Mouse (Mus musculus) liver, embryonic 16.5 days (tissue): ENCODE measurements at regions not wholly inside any gene's neighbourhood (a gene's known extent, or its start where the extent isn't known, plus 50 kb on each side); places are given as distances from the start of the nearest gene placed in this dataset.

Experiments used
- ATAC-seq: fragments of 200-750 bp; cut with Nextera tagmentation; 2 replicates; pipeline ENCODE4 v1.8.0; 2017; ENCODE audit warnings: low read depth, mild to moderate bottlenecking, moderate number of reproducible peaks, moderate library complexity
- H3K27ac ChIP-seq: fragments of 300-500 bp; sonication (generic); 2 replicates; pipeline ENCODE4 v1.5.1; 2014; ENCODE audit warnings: mild to moderate bottlenecking, low read length
- H3K27me3 ChIP-seq: fragments of 300-500 bp; sonication (generic); 2 replicates; pipeline ENCODE4 v1.6.1; 2014; ENCODE audit warnings: low read depth, low read length, mixed read lengths; ENCODE audit not compliant: control insufficient read depth, insufficient read depth
- H3K36me3 ChIP-seq: fragments of 300-500 bp; sonication (generic); 2 replicates; pipeline ENCODE4 v1.6.1; 2014; ENCODE audit warnings: mild to moderate bottlenecking; ENCODE audit not compliant: control insufficient read depth, insufficient read depth
- H3K4me1 ChIP-seq: fragments of 300-500 bp; sonication (generic); 2 replicates; pipeline ENCODE4 v1.6.1; 2014; ENCODE audit warnings: low read depth, low read length, mixed read lengths; ENCODE audit not compliant: control insufficient read depth
- H3K4me2 ChIP-seq: fragments of 300-500 bp; sonication (generic); 2 replicates; pipeline ENCODE4 v1.6.1; 2014; ENCODE audit warnings: low read depth, low read length, mixed read lengths
- H3K4me3 ChIP-seq: fragments of 300-500 bp; sonication (generic); 2 replicates; pipeline ENCODE4 v1.5.1; 2014; ENCODE audit warnings: low read depth, mild to moderate bottlenecking, low read length
- H3K9ac ChIP-seq: fragments of 300-500 bp; sonication (generic); 2 replicates; pipeline ENCODE4 v1.6.1; 2014; ENCODE audit warnings: low read depth, low read length
- H3K9me3 ChIP-seq: fragments of 300-500 bp; sonication (generic); replicated peaks from 2 replicates; pipeline ENCODE4 v1.6.1; 2016; ENCODE audit warnings: low read length; ENCODE audit not compliant: control insufficient read depth
- WGBS: fragments of 180-500 bp; shearing (Covaris S2); extraction: QIAGEN DNeasy Blood & Tissue Kit; methylation state at CpG from one replicate; pipeline ENCODE4 v1.1.7; 2014; ENCODE audit not compliant: insufficient replicate concordance; 5-methylcytosine and 5-hydroxymethylcytosine counted together

DNA sequence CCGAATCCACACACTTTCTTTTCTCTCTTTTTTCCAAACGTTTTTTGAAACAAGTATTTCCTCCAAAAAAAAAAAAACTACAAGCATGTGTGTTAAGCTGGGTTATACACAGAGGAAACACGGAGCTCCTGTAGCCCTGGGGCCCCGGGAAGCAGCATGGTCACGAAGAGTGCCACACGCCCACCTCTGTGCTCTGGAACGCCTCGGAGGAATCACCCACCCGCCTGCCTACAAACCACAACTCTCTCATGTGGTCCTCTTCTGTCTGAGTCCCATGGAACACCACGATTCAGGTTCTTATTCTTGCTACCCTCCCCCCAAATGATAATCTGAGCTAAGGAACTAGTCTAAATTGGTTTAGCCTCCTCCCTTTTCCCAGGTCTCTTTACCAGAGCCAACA, 98.6 kb upstream of the Ptpn13 start:
- WGBS: 46% methylated on average over 10 of the region's 10 CpGs
- H3K4me2 ChIP-seq: no peak overlapping the region
- H3K36me3 ChIP-seq: no peaks in the 10 kb centered on the region
- ATAC-seq: no peak
- H3K9ac ChIP-seq: no peak overlapping the region
- no peaks in the 10 kb centered on the region for H3K27me3 ChIP-seq
- H3K4me1 ChIP-seq: no peaks in the 10 kb centered on the region
- H3K9me3 ChIP-seq: no peaks in the 10 kb centered on the region
- no peak overlapping the region for H3K27ac ChIP-seq
- no peak overlapping the region for H3K4me3 ChIP-seq

DNA sequence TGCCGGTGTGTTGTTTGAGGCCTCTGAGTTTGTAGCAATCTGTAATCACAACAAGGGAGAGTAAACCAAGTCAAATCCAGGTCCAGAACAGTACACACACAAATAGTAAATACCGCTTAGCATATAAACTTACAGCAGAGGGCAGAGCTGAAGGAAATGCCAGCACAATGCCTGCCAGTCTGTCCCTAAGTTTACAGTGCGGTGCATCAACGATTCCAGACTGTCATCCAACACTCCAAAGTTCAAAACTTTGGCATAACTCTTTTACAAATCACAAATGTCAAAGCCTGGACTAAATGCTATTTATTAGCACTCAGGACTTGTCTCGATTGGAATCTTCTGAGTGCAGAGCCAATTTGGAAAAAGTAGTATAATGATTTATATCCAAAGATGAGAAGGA, 104.7 kb upstream of the Ptpn13 start:
- no peaks in the 10 kb centered on the region for H3K36me3 ChIP-seq
- WGBS: 63% methylated on average over 5 of the region's 5 CpGs
- no peak overlapping the region for H3K4me2 ChIP-seq
- no peaks in the 10 kb centered on the region for H3K4me1 ChIP-seq
- H3K27ac ChIP-seq: no peak overlapping the region
- H3K9ac ChIP-seq: no peak overlapping the region
- no peaks in the 10 kb centered on the region for H3K9me3 ChIP-seq
- no peak for ATAC-seq
- H3K4me3 ChIP-seq: no peak overlapping the region
- H3K27me3 ChIP-seq: no peaks in the 10 kb centered on the region

- Histone ChIP-seq H3K4me1 (no peaks in the 10 kb centered on the region), H3K9me3 (no peaks in the 10 kb centered on the region), H3K9ac (no peak overlapping the region), H3K27me3 (no peaks in the 10 kb centered on the region), H3K4me2 (no peak overlapping the region), H3K4me3 (no peak overlapping the region), H3K36me3 (no peaks in the 10 kb centered on the region), H3K27ac (no peak overlapping the region)
- no peak for ATAC-seq
- WGBS: 50% methylated on average over 9 of the region's 9 CpGs
These were observed 98.8 kb upstream of the Mapk10 start for GRCm38 (mm10) chr5:103309806-103310525.

DNA sequence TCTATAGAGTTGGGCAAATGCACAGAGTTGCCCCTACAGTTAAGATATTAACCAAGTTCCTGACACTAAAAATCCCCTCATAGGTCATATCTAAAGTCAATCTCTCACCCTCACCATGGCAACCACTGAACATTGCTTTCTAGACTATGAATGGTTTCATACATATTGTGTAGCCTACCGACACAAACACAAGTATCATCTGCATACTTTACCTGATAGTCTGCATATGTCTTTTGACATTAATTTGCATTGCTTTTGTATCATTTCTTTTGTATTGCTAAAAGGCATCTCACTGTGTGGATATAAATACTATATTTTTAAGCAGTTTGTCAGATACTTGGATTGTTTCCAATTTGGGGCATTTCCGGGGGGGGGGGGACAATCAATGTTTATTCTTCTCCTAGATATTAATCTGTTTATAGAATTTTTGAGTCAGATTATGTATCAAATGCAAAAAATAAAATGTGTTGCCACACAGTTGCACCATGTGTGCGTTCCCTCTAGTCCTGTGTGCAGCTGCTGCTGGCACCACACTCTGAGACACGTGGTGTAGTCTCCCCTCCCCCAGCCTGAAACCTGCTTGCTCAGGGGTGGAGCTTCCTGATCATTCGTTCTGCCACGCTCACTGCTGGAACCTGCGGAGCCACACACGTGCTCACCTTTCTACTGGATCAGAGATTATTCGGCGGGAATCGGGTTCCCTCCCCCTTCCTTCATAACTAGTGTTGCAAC, 94.7 kb upstream of the Mapk10 start:
- Histone ChIP-seq H3K4me3 (no peak overlapping the region), H3K27me3 (no peaks in the 10 kb centered on the region), H3K9ac (no peak overlapping the region), H3K36me3 (no peaks in the 10 kb centered on the region), H3K4me1 (no peaks in the 10 kb centered on the region), H3K27ac (no peak overlapping the region), H3K9me3 (no peaks in the 10 kb centered on the region), H3K4me2 (no peak overlapping the region)
- ATAC-seq: no peak
- WGBS: 67% methylated on average over 11 of the region's 11 CpGs

DNA sequence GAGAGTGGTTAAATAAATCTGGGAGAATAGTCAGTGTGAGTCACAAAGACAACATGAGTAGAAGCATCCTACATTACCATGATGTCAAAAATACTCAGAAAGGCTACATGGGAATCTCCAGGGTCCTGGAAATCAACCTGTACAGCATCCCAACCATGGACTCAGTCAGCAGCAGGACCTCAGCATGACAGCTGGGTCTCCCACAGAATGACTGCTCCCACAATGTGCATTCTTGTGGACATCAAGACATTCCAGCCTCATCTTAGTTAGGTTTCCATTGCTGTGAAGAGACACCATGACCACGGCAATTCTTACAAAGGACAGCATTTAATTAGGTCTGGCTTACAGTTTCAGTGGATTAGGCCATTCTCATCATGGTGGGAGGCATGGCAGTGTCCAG, 93.8 kb upstream of the Mapk10 start:
- Histone ChIP-seq H3K27me3 (no peaks in the 10 kb centered on the region), H3K4me2 (no peak overlapping the region), H3K4me1 (no peaks in the 10 kb centered on the region), H3K4me3 (no peak overlapping the region), H3K27ac (no peak overlapping the region), H3K9me3 (no peaks in the 10 kb centered on the region), H3K9ac (no peak overlapping the region), H3K36me3 (no peaks in the 10 kb centered on the region)
- no peak for ATAC-seq
- 61% methylated on average over 1 of the region's 1 CpGs for WGBS

- Histone ChIP-seq H3K4me3 (no peak overlapping the region), H3K9me3 (no peaks in the 10 kb centered on the region), H3K9ac (no peak overlapping the region), H3K36me3 (no peaks in the 10 kb centered on the region), H3K27me3 (no peaks in the 10 kb centered on the region), H3K4me1 (no peaks in the 10 kb centered on the region), H3K27ac (no peak overlapping the region), H3K4me2 (no peak overlapping the region)
- ATAC-seq: no peak
- WGBS: 68% methylated on average over 10 of the region's 10 CpGs
These were observed 91.6 kb upstream of the Mapk10 start for GRCm38 (mm10) chr5:103302744-103303143.

DNA sequence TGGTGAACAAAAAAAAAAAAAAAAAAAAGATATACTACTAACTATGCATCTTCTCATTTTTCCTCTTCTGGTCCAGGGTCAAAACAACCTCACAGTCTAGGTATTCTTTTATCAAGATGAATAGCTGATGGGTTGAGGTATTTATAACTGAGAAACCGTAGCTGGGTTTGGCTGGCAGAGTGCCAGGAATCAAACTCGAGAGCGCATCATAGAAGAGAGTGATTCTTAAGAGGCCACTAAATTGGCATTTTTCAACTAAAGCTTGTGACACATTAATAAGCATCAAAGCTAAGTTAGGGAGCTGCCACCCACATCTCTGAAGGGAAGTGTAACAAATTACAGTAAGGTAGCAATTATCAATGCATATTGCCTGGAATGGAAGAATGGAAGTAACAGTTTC, 90.2 kb upstream of the Mapk10 start:
- H3K4me3 ChIP-seq: no peak overlapping the region
- H3K9me3 ChIP-seq: no peaks in the 10 kb centered on the region
- H3K4me2 ChIP-seq: no peak overlapping the region
- H3K4me1 ChIP-seq: no peaks in the 10 kb centered on the region
- no peaks in the 10 kb centered on the region for H3K27me3 ChIP-seq
- H3K36me3 ChIP-seq: no peaks in the 10 kb centered on the region
- ATAC-seq: no peak
- no peak overlapping the region for H3K27ac ChIP-seq
- no peak overlapping the region for H3K9ac ChIP-seq
- WGBS: 67% methylated on average over 3 of the region's 3 CpGs

- H3K36me3 ChIP-seq: no peaks in the 10 kb centered on the region
These were observed 82.8 kb upstream of the Mapk10 start for GRCm38 (mm10) chr5:103293953-103294352.

DNA sequence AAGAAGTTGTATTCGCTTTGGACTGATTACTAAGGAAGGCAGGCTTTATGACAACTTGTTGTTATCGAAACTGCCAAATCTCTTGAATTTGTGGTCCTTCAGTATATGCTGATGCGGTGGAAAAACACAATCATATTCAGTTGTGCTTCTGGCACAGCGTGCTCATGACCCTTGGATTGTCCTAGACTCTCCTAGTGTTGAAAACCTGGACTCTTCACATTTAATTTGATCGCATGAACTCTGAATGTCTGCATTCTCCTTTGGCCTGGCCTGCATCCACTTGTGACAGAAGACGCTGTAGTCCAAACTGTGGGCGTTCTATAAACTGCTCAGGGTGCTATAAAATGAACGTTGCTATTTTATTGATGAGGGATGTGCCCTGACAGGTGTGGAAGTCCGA, 80.6 kb upstream of the Mapk10 start:
- Histone ChIP-seq H3K36me3 (no peaks in the 10 kb centered on the region), H3K9me3 (no peaks in the 10 kb centered on the region), H3K4me2 (no peak overlapping the region), H3K27ac (no peak overlapping the region), H3K4me3 (no peak overlapping the region), H3K4me1 (no peaks in the 10 kb centered on the region), H3K9ac (no peak overlapping the region), H3K27me3 (no peaks in the 10 kb centered on the region)
- WGBS: 64% methylated on average over 9 of the region's 9 CpGs
- ATAC-seq: no peak

More at GRCm38 (mm10) chr5:103293953-103294352, 82.8 kb upstream of the Mapk10 start:
- Histone ChIP-seq H3K27ac (no peak overlapping the region), H3K4me3 (no peak overlapping the region), H3K27me3 (no peaks in the 10 kb centered on the region), H3K4me2 (no peak overlapping the region), H3K4me1 (no peaks in the 10 kb centered on the region), H3K9ac (no peak overlapping the region), H3K9me3 (no peaks in the 10 kb centered on the region)
- no peak for ATAC-seq
- WGBS: 66% methylated on average over 3 of the region's 3 CpGs
